Mouse (Mus musculus) heart, embryonic 10.5 days (tissue): ENCODE data around the gene Defa26. TPM values are rescaled to one million over a fixed set of nuclear protein-coding genes. Genes with fewer than 3 reads are reported as not detected.
"Not testable (repeated sequence)": the region's sequence is repeated elsewhere in the genome, so short reads cannot be mapped to it uniquely, and the experiment has no call there.

Experiments used
- DNase-seq: peaks from one replicate; pipeline ENCODE4 v3.0.0-alpha.2; 2017; ENCODE audit warnings: low spot score
- H3K27ac ChIP-seq: fragments of 300-500 bp; sonication (generic); 2 replicates; pipeline ENCODE4 v1.5.1; 2016; ENCODE audit warnings: mild to moderate bottlenecking
- H3K27me3 ChIP-seq: fragments of 300-500 bp; sonication (generic); 2 replicates; pipeline ENCODE4 v1.6.1; 2016; ENCODE audit warnings: mild to moderate bottlenecking; ENCODE audit not compliant: poor library complexity, insufficient read depth, severe bottlenecking
- H3K36me3 ChIP-seq: fragments of 300-500 bp; sonication (generic); 2 replicates; pipeline ENCODE4 v1.6.1; 2016; ENCODE audit warnings: mild to moderate bottlenecking, moderate library complexity
- H3K4me1 ChIP-seq: fragments of 300-500 bp; sonication (generic); 2 replicates; pipeline ENCODE4 v1.6.1; 2016; ENCODE audit warnings: mild to moderate bottlenecking
- H3K4me3 ChIP-seq: fragments of 300-500 bp; sonication (generic); 2 replicates; pipeline ENCODE4 v1.5.1; 2016; ENCODE audit warnings: mild to moderate bottlenecking, moderate library complexity
- H3K9me3 ChIP-seq: fragments of 300-500 bp; sonication (generic); 2 replicates; pipeline ENCODE4 v1.6.1; 2016; ENCODE audit warnings: mild to moderate bottlenecking, moderate library complexity
- WGBS: fragments of 180-500 bp; shearing (Covaris S2); methylation state at CpG from one replicate; pipeline ENCODE4 v1.1.7; 2016; 5-methylcytosine and 5-hydroxymethylcytosine counted together
- polyA plus RNA-seq: library from polyadenylated mRNA; unstranded; fragments of >200 nt; fragmentation: Nextera tagmentation; extraction: Ambion mirVana; gene quantifications from 2 replicates; pipeline ENCODE4 v1.2.1, GENCODE M21; 2016

The Defa26 gene
- polyA plus RNA-seq = not detected in 2 replicates

DNA sequence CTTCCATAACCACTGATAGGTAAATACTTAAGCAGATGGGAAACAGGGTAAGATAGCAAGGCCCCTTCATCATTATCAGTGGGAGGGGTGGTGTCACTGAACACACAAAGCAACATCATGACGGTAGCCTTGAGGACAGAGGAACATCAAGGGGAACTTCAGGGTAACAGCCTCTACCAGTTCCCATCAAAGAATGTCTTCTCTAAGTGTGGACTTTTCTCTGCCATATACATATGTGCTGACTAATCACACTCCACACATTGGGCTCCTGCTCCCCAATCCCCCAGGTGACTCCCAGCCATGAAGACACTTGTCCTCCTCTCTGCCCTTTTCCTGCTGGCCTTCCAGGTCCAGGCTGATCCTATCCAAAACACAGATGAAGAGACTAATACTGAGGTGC is at the start of gene Defa26:
Gene Defa26, plus strand, starts transcription at position 301 of the 400 bp plus-strand sequence.
- H3K27ac ChIP-seq, H3K27me3 ChIP-seq, H3K4me1 ChIP-seq, DNase-seq, H3K9me3 ChIP-seq, H3K36me3 ChIP-seq, H3K4me3 ChIP-seq: not testable (repeated sequence)
- WGBS = 67% methylated on average over 1 of the region's 1 CpGs

DNA sequence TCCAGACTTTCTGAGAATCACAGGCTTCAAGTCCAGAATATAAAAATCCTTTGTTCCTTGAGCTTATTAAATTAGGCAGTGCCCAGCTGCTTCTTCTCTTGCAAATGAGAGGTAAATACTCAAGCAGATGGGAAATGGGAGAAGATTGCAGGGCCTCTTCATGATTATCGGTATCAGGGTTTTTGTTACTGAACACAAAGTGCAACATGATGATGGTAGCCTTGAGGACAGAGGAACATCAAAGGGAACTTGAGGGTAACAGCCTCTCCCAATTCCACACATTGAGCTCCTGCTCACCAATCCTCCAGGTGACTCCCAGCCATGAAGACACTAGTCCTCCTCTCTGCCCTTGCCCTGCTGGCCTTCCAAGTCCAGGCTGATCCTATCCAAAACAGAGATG is 35.3 kb upstream of the Defa26 start, which contains the start of gene Defa28:
Gene Defa28, plus strand, starts transcription at position 301 of the 400 bp plus-strand sequence.
- H3K9me3 ChIP-seq, H3K27ac ChIP-seq, H3K4me3 ChIP-seq, H3K36me3 ChIP-seq, H3K27me3 ChIP-seq, H3K4me1 ChIP-seq, DNase-seq: not testable (repeated sequence)
- no CpG with 5 or more reads among the region's 1 CpGs for WGBS

DNA sequence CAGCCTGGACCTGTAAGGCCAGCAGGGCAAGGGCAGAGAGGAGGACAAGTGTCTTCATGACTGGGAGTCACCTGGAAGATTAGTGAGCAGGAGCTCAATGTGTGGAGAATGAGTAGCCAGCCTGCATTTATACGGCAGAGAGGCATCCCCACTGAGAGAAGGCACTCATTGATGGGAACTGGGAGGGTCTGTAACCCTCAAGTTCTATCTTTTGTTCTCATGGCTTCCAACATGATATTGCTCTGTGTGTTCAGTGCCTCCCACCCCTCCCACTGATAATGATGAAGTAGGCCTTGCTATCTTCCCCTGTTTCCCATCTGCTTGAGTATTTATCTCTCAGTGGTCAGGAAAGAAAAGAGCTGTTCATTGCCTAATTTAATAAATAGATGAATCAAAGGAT is 23.6 kb upstream of the Defa26 start, which contains the start of gene Gm7861:
Gene Gm7861, minus strand, starts transcription at position 101 of the 400 bp plus-strand sequence.
- not testable (repeated sequence) for H3K27me3 ChIP-seq, H3K4me3 ChIP-seq, H3K4me1 ChIP-seq, DNase-seq, H3K27ac ChIP-seq, H3K36me3 ChIP-seq, H3K9me3 ChIP-seq
- no CpG with 5 or more reads among the region's 1 CpGs for whole genome bisulfite sequencing

GRCm38 (mm10) chr8:21655480-21655879 is 37.5 kb downstream of the Defa26 start, which contains the start of gene Defa17:
Gene Defa17, plus strand, starts transcription at chr8:21655780.
- not testable (repeated sequence) for H3K4me3 ChIP-seq, H3K27me3 ChIP-seq, DNase-seq, H3K4me1 ChIP-seq, H3K36me3 ChIP-seq, H3K27ac ChIP-seq, H3K9me3 ChIP-seq
- 50% methylated on average over 1 of the region's 2 CpGs for WGBS

GRCm38 (mm10) chr8:21665497-21665896 is 47.5 kb downstream of the Defa26 start, which contains the start of gene Defa34:
Gene Defa34, plus strand, starts transcription at chr8:21665797.
- H3K4me3 ChIP-seq, DNase-seq, H3K27ac ChIP-seq, H3K9me3 ChIP-seq, H3K36me3 ChIP-seq, H3K4me1 ChIP-seq, H3K27me3 ChIP-seq: not testable (repeated sequence)
- 100% methylated on average over 1 of the region's 1 CpGs for WGBS

Other genes with a start within 250 kb of the Defa26 start
- not detected in 2 replicates for gene Defa2, start 239.7 kb upstream of the Defa26 start, polyA plus RNA-seq
- not detected in 2 replicates for gene Defa33, start 226.4 kb upstream of the Defa26 start, polyA plus RNA-seq
- not detected in 2 replicates for gene Defa36, start 190.8 kb upstream of the Defa26 start, polyA plus RNA-seq
- gene Gm7849, start 161.6 kb upstream of the Defa26 start, polyA plus RNA-seq = not detected in 2 replicates
- not detected in 2 replicates for gene Defa20, start 108.9 kb upstream of the Defa26 start, polyA plus RNA-seq
- not detected in 2 replicates for gene Defa32, start 89.2 kb upstream of the Defa26 start, polyA plus RNA-seq
- not detected in 2 replicates for gene Defa37, start 52.8 kb upstream of the Defa26 start, polyA plus RNA-seq
- gene Defa28, start 35.2 kb upstream of the Defa26 start, polyA plus RNA-seq = not detected in 2 replicates
- gene Gm7861, start 23.7 kb upstream of the Defa26 start, polyA plus RNA-seq = not detected in 2 replicates
- gene Defa17, start 37.6 kb downstream of the Defa26 start, polyA plus RNA-seq = not detected in 2 replicates
- gene Defa34, start 47.6 kb downstream of the Defa26 start, polyA plus RNA-seq = not detected in 2 replicates
- not detected in 2 replicates for gene AY761184, start 85.5 kb downstream of the Defa26 start, polyA plus RNA-seq
- gene Defa24, start 116.3 kb downstream of the Defa26 start, polyA plus RNA-seq = not detected in 2 replicates
- not detected in 2 replicates for gene Defb50, start 205.4 kb downstream of the Defa26 start, polyA plus RNA-seq
- gene Defb2, start 221.7 kb downstream of the Defa26 start, polyA plus RNA-seq = not detected in 2 replicates
- not detected in 2 replicates for gene Defb10, start 240.7 kb downstream of the Defa26 start, polyA plus RNA-seq